Mouse (Mus musculus): ENCODE results near the gene Ndufa13. TPM values are rescaled to one million over a fixed set of nuclear protein-coding genes. Genes with fewer than 3 reads are reported as not detected.

Gene Ndufa13
- polyA plus RNA-seq, 1 experiment from 2014 or later: 446 TPM

GRCm38 (mm10) chr8:69936050-69936794 lies 33.9 kb upstream of the Ndufa13 start:
- peak overlapping the region; percentile 91 to 93 for H3K27ac ChIP-seq (replicated peaks in 1 of 2; ENCODE audit: control insufficient read depth in 1 of 2, insufficient read depth in 1 of 2, low read depth in 2 of 2, low read length in 2 of 2)
- peaks cover 45 to 60% of the 10 kb centered on the region in 2 experiments for H3K4me1 ChIP-seq (ENCODE audit: control insufficient read depth in 2 of 2, insufficient read depth in 2 of 2, low read length in 2 of 2)
- ATAC-seq (ENCODE audit: insufficient number of reproducible peaks, insufficient read depth, low FRiP score, low read depth): peak; percentile 90
- H3K9ac ChIP-seq (ENCODE audit: low read length): peak overlapping the region; percentile 50
- H3K9me3 ChIP-seq (ENCODE audit: control insufficient read depth, low read length): no peaks in the 10 kb centered on the region
- no peak overlapping the region for H3K4me3 ChIP-seq (ENCODE audit: control insufficient read depth in 1 of 2, insufficient read depth in 1 of 2, low read depth in 1 of 2, low read length in 2 of 2)
- H3K27me3 ChIP-seq (ENCODE audit: control insufficient read depth, insufficient read depth, low read length): no peaks in the 10 kb centered on the region
- H3K36me3 ChIP-seq (ENCODE audit: control insufficient read depth, insufficient read depth, low read length): peaks cover 26% of the 10 kb centered on the region
- 36% methylated on average over 7 of the region's 7 CpGs for WGBS
- H3K4me2 ChIP-seq (ENCODE audit: low read length): peak overlapping the region; percentile 32; the same call in 1 of the 2 replicates

- ATAC-seq (ENCODE audit: insufficient number of reproducible peaks, insufficient read depth, low FRiP score, low read depth): no peak
- Histone ChIP-seq H3K4me2 (ENCODE audit: low read length) (no peak overlapping the region), H3K27ac (replicated peaks in 1 of 2; ENCODE audit: control insufficient read depth in 1 of 2, insufficient read depth in 1 of 2, low read depth in 2 of 2, low read length in 2 of 2) (peak overlapping the region; percentile 91 to 93), H3K4me1 (ENCODE audit: control insufficient read depth in 2 of 2, insufficient read depth in 2 of 2, low read length in 2 of 2) (peaks cover 44 to 57% of the 10 kb centered on the region in 2 experiments), H3K27me3 (ENCODE audit: control insufficient read depth, insufficient read depth, low read length) (no peaks in the 10 kb centered on the region), H3K36me3 (ENCODE audit: control insufficient read depth, insufficient read depth, low read length) (peaks cover 27% of the 10 kb centered on the region), H3K4me3 (ENCODE audit: control insufficient read depth in 1 of 2, insufficient read depth in 1 of 2, low read depth in 1 of 2, low read length in 2 of 2) (no peak overlapping the region), H3K9ac (ENCODE audit: low read length) (no peak overlapping the region), H3K9me3 (ENCODE audit: control insufficient read depth, low read length) (no peaks in the 10 kb centered on the region)
- WGBS: 89% methylated on average over 3 of the region's 3 CpGs
Observed at GRCm38 (mm10) chr8:69935431-69935830, 33.1 kb upstream of the Ndufa13 start.

GRCm38 (mm10) chr8:69934582-69934981 lies 32.2 kb upstream of the Ndufa13 start:
- no peaks in the 10 kb centered on the region for H3K9me3 ChIP-seq (ENCODE audit: control insufficient read depth, low read length)
- no peak overlapping the region for H3K4me2 ChIP-seq (ENCODE audit: low read length)
- peak overlapping the region in 1 of 2 experiments; percentile 93; a peak in 1 of 4 replicates for H3K27ac ChIP-seq (replicated peaks in 1 of 2; ENCODE audit: control insufficient read depth in 1 of 2, insufficient read depth in 1 of 2, low read depth in 2 of 2, low read length in 2 of 2)
- no peak overlapping the region for H3K4me3 ChIP-seq (ENCODE audit: control insufficient read depth in 1 of 2, insufficient read depth in 1 of 2, low read depth in 1 of 2, low read length in 2 of 2)
- no peak for ATAC-seq (ENCODE audit: insufficient number of reproducible peaks, insufficient read depth, low FRiP score, low read depth)
- H3K9ac ChIP-seq (ENCODE audit: low read length): no peak overlapping the region
- H3K36me3 ChIP-seq (ENCODE audit: control insufficient read depth, insufficient read depth, low read length): peaks cover 25% of the 10 kb centered on the region
- 59% methylated on average over 5 of the region's 5 CpGs for WGBS
- H3K4me1 ChIP-seq (ENCODE audit: control insufficient read depth in 2 of 2, insufficient read depth in 2 of 2, low read length in 2 of 2): peaks cover 36 to 48% of the 10 kb centered on the region in 2 experiments
- no peaks in the 10 kb centered on the region for H3K27me3 ChIP-seq (ENCODE audit: control insufficient read depth, insufficient read depth, low read length)

- ATAC-seq (ENCODE audit: insufficient number of reproducible peaks, insufficient read depth, low FRiP score, low read depth): no peak
- Histone ChIP-seq H3K9me3 (ENCODE audit: control insufficient read depth, low read length) (no peaks in the 10 kb centered on the region), H3K9ac (ENCODE audit: low read length) (no peak overlapping the region), H3K27ac (replicated peaks in 1 of 2; ENCODE audit: control insufficient read depth in 1 of 2, insufficient read depth in 1 of 2, low read depth in 2 of 2, low read length in 2 of 2) (no peak overlapping the region), H3K36me3 (ENCODE audit: control insufficient read depth, insufficient read depth, low read length) (peaks cover 25% of the 10 kb centered on the region), H3K4me3 (ENCODE audit: control insufficient read depth in 1 of 2, insufficient read depth in 1 of 2, low read depth in 1 of 2, low read length in 2 of 2) (no peak overlapping the region), H3K4me1 (ENCODE audit: control insufficient read depth in 2 of 2, insufficient read depth in 2 of 2, low read length in 2 of 2) (peaks cover 30 to 42% of the 10 kb centered on the region in 2 experiments), H3K4me2 (ENCODE audit: low read length) (no peak overlapping the region), H3K27me3 (ENCODE audit: control insufficient read depth, insufficient read depth, low read length) (no peaks in the 10 kb centered on the region)
- WGBS: 60% methylated on average over 2 of the region's 2 CpGs
Observed at GRCm38 (mm10) chr8:69933811-69934210, 31.5 kb upstream of the Ndufa13 start.

GRCm38 (mm10) chr8:69926901-69927300 lies 24.5 kb upstream of the Ndufa13 start:
- ATAC-seq (ENCODE audit: insufficient number of reproducible peaks, insufficient read depth, low FRiP score, low read depth): no peak
- no peak overlapping the region for H3K27ac ChIP-seq (replicated peaks in 1 of 2; ENCODE audit: control insufficient read depth in 1 of 2, insufficient read depth in 1 of 2, low read depth in 2 of 2, low read length in 2 of 2)

GRCm38 (mm10) chr8:69923986-69924385 lies 21.6 kb upstream of the Ndufa13 start:
- Histone ChIP-seq H3K9me3 (ENCODE audit: control insufficient read depth, low read length) (no peaks in the 10 kb centered on the region), H3K36me3 (ENCODE audit: control insufficient read depth, insufficient read depth, low read length) (peaks cover 21% of the 10 kb centered on the region), H3K27ac (replicated peaks in 1 of 2; ENCODE audit: control insufficient read depth in 1 of 2, insufficient read depth in 1 of 2, low read depth in 2 of 2, low read length in 2 of 2) (no peak overlapping the region), H3K27me3 (ENCODE audit: control insufficient read depth, insufficient read depth, low read length) (no peaks in the 10 kb centered on the region), H3K4me2 (ENCODE audit: low read length) (no peak overlapping the region), H3K9ac (ENCODE audit: low read length) (no peak overlapping the region), H3K4me3 (ENCODE audit: control insufficient read depth in 1 of 2, insufficient read depth in 1 of 2, low read depth in 1 of 2, low read length in 2 of 2) (no peak overlapping the region), H3K4me1 (ENCODE audit: control insufficient read depth in 2 of 2, insufficient read depth in 2 of 2, low read length in 2 of 2) (peaks cover 19 to 32% of the 10 kb centered on the region in 2 experiments)
- WGBS: 23% methylated on average over 1 of the region's 1 CpGs
- ATAC-seq (ENCODE audit: insufficient number of reproducible peaks, insufficient read depth, low FRiP score, low read depth): no peak

More at GRCm38 (mm10) chr8:69926901-69927300, 24.5 kb upstream of the Ndufa13 start:
- Histone ChIP-seq H3K4me2 (ENCODE audit: low read length) (no peak overlapping the region), H3K27me3 (ENCODE audit: control insufficient read depth, insufficient read depth, low read length) (no peaks in the 10 kb centered on the region), H3K9ac (ENCODE audit: low read length) (no peak overlapping the region), H3K9me3 (ENCODE audit: control insufficient read depth, low read length) (no peaks in the 10 kb centered on the region), H3K4me1 (ENCODE audit: control insufficient read depth in 2 of 2, insufficient read depth in 2 of 2, low read length in 2 of 2) (peaks cover 6 to 9% of the 10 kb centered on the region in 2 experiments), H3K36me3 (ENCODE audit: control insufficient read depth, insufficient read depth, low read length) (peaks cover 23% of the 10 kb centered on the region), H3K4me3 (ENCODE audit: control insufficient read depth in 1 of 2, insufficient read depth in 1 of 2, low read depth in 1 of 2, low read length in 2 of 2) (no peak overlapping the region)

- Histone ChIP-seq H3K36me3 (ENCODE audit: control insufficient read depth, insufficient read depth, low read length) (peaks cover 21% of the 10 kb centered on the region), H3K27me3 (ENCODE audit: control insufficient read depth, insufficient read depth, low read length) (no peaks in the 10 kb centered on the region), H3K4me3 (ENCODE audit: control insufficient read depth in 1 of 2, insufficient read depth in 1 of 2, low read depth in 1 of 2, low read length in 2 of 2) (no peak overlapping the region), H3K27ac (replicated peaks in 1 of 2; ENCODE audit: control insufficient read depth in 1 of 2, insufficient read depth in 1 of 2, low read depth in 2 of 2, low read length in 2 of 2) (no peak overlapping the region), H3K9ac (ENCODE audit: low read length) (no peak overlapping the region), H3K4me2 (ENCODE audit: low read length) (no peak overlapping the region), H3K9me3 (ENCODE audit: control insufficient read depth, low read length) (no peaks in the 10 kb centered on the region), H3K4me1 (ENCODE audit: control insufficient read depth in 2 of 2, insufficient read depth in 2 of 2, low read length in 2 of 2) (peaks cover 22 to 38% of the 10 kb centered on the region in 2 experiments)
- WGBS: 85% methylated on average over 2 of the region's 2 CpGs
- no peak for ATAC-seq (ENCODE audit: insufficient number of reproducible peaks, insufficient read depth, low FRiP score, low read depth)
Observed at GRCm38 (mm10) chr8:69921141-69921540, 18.8 kb upstream of the Ndufa13 start.
